In genomic region chr6:114896281-114896680, GRCm38 (mm10) we compare ENCODE assay signal across 26 mouse cellular contexts.
A peak's percentile ranks its signal among the peaks of the same experiment; 100 is the strongest.
DNase-seq lines count a peak whose midpoint lies in the region; ATAC-seq and TF ChIP-seq lines count a peak whose summit lies in the region.
"Had no signal": no experiment of that assay in that cellular context is flagged by ENCODE, and none has a peak within 500 bp of the region (broad histone marks: within the 10 kb centered on the region; RNA-seq: fewer than 3 reads in every experiment).

No protein-coding gene starts in this region.

- no peak for TF ChIP-seq CTCF in gastrocnemius, adult 2 months (IDR thresholded peaks at IDR 0.05)
- TF ChIP-seq CTCF in liver, adult 2 months (IDR thresholded peaks at IDR 0.05; ENCODE audit: low read depth, low read length), result no peak

- no peak for ATAC-seq in heart, embryonic 16.5 days (replicated peaks; ENCODE audit: extremely low read depth, insufficient read depth, low FRiP score)
- ATAC-seq in heart, embryonic 11.5 days (replicated peaks; ENCODE audit: insufficient number of reproducible peaks, low FRiP score, low TSS enrichment), result no peak
- no peak for ATAC-seq in liver, embryonic 12.5 days
- no peak for ATAC-seq in megakaryocyte progenitor cell, adult 5-6 weeks (replicated peaks; ENCODE audit: poor library complexity)
- ATAC-seq: forebrain, embryonic 16.5 days; intestine, embryonic 16.5 days; midbrain, embryonic 15.5 days had no signal

- DNase-seq in gastrocnemius, adult 2 months, result no peak
- DNase-seq in gastrocnemius, postnatal 4 days (ENCODE audit: low spot score in 2 of 2), result no peak
- DNase-seq in liver, adult 2 months (ENCODE audit: extremely low read depth, low read depth, low spot score), result peak; percentile 88
- DNase-seq in Muller cell, postnatal 12 days (ENCODE audit: inconsistent ontology term), result peak; percentile 50
- DNase-seq: adrenal gland, adult 8-10 months; cerebellum, adult 18-20 months; cerebellum, postnatal 10 days; liver, embryonic 13.5 days; retina, postnatal 1 day; right cerebral cortex, postnatal 14 days; thymus, postnatal 4 days had no signal

- no peak overlapping the region for H3K4me2 ChIP-seq in heart, embryonic 16.5 days (ENCODE audit: low read depth, low read length)
- no peak overlapping the region for H3K4me2 ChIP-seq in heart, embryonic 11.5 days
- no peak overlapping the region for H3K4me2 ChIP-seq in liver, embryonic 12.5 days
- H3K4me2 ChIP-seq: limb, embryonic 12.5 days; liver, embryonic 13.5 days; lung, embryonic 15.5 days; midbrain, embryonic 15.5 days; neural tube, embryonic 15.5 days had no signal

- WGBS in heart, embryonic 16.5 days, result 34% methylated on average over 2 of the region's 2 CpGs
- 48% methylated on average over 2 of the region's 2 CpGs for WGBS in heart, embryonic 11.5 days (ENCODE audit: insufficient replicate concordance)
- WGBS in liver, adult 2 months, result 10% methylated on average over 2 of the region's 2 CpGs
- 83% methylated on average over 2 of the region's 2 CpGs for WGBS in liver, embryonic 12.5 days (ENCODE audit: insufficient replicate concordance)

- no peak overlapping the region for H3K4me3 ChIP-seq in gastrocnemius, adult 2 months
- no peak overlapping the region for H3K4me3 ChIP-seq in heart, embryonic 16.5 days (ENCODE audit: low read length)
- no peak overlapping the region for H3K4me3 ChIP-seq in heart, embryonic 11.5 days (ENCODE audit: low read depth, low read length)
- no peak overlapping the region for H3K4me3 ChIP-seq in liver, adult 2 months (ENCODE audit: insufficient read depth, low read depth, low read length)
- H3K4me3 ChIP-seq in liver, embryonic 12.5 days, result no peak overlapping the region
- H3K4me3 ChIP-seq: erythroblast, embryonic 14.5 days; heart, embryonic 10.5 days; layer of hippocampus, adult 2 months; left cerebral cortex, adult 2 months; limb, embryonic 12.5 days; liver, embryonic 13.5 days; lung, embryonic 15.5 days; midbrain, embryonic 10.5 days; midbrain, embryonic 15.5 days; neural tube, embryonic 15.5 days had no signal

- no peaks in the 10 kb centered on the region for H3K9me3 ChIP-seq in heart, embryonic 16.5 days (replicated peaks; ENCODE audit: control insufficient read depth, low read length)
- H3K9me3 ChIP-seq in heart, embryonic 11.5 days (replicated peaks; ENCODE audit: control insufficient read depth, low read length), result no peaks in the 10 kb centered on the region
- H3K9me3 ChIP-seq in liver, embryonic 12.5 days (replicated peaks), result no peaks in the 10 kb centered on the region
- H3K9me3 ChIP-seq: heart, embryonic 10.5 days; limb, embryonic 12.5 days; liver, embryonic 13.5 days; lung, embryonic 15.5 days; midbrain, embryonic 15.5 days; neural tube, embryonic 15.5 days had no signal

- intact Hi-C loops in gastrocnemius, adult 2 months (cut with DNase I), result no loop called here

- peaks cover 71% of the 10 kb centered on the region for H3K4me1 ChIP-seq in heart, embryonic 16.5 days (ENCODE audit: control insufficient read depth, insufficient read depth, low read length)
- H3K4me1 ChIP-seq in heart, embryonic 11.5 days (ENCODE audit: control insufficient read depth, insufficient read depth, low read length), result peaks cover 74% of the 10 kb centered on the region
- peaks cover 50% of the 10 kb centered on the region for H3K4me1 ChIP-seq in liver, adult 2 months (ENCODE audit: control insufficient read depth, insufficient read depth, low read length)
- peaks cover 73% of the 10 kb centered on the region for H3K4me1 ChIP-seq in liver, embryonic 12.5 days

- peaks cover 45% of the 10 kb centered on the region for H3K79me2 ChIP-seq in liver, adult 2 months (ENCODE audit: control insufficient read depth, insufficient read depth, low read length)

- no peaks in the 10 kb centered on the region for H3K27me3 ChIP-seq in heart, embryonic 16.5 days (ENCODE audit: control insufficient read depth, insufficient read depth, low read length)
- no peaks in the 10 kb centered on the region for H3K27me3 ChIP-seq in heart, embryonic 11.5 days (ENCODE audit: control insufficient read depth, insufficient read depth, low read length)
- no peaks in the 10 kb centered on the region for H3K27me3 ChIP-seq in liver, adult 2 months (ENCODE audit: control insufficient read depth, insufficient read depth, low read length)
- H3K27me3 ChIP-seq in liver, embryonic 12.5 days (replicated peaks), result no peaks in the 10 kb centered on the region
- H3K27me3 ChIP-seq: limb, embryonic 12.5 days; liver, embryonic 13.5 days; lung, embryonic 15.5 days; midbrain, embryonic 15.5 days; neural tube, embryonic 15.5 days had no signal

- H3K36me3 ChIP-seq in heart, embryonic 16.5 days (ENCODE audit: control insufficient read depth, insufficient read depth), result peaks cover 8% of the 10 kb centered on the region; the same call in 1 of the 2 replicates
- 0 out of 2 replicates have a peak, but pooled peaks cover 4% of the 10 kb centered on the region for H3K36me3 ChIP-seq in heart, embryonic 11.5 days (ENCODE audit: control insufficient read depth, insufficient read depth, low read length)
- no peaks in the 10 kb centered on the region for H3K36me3 ChIP-seq in liver, adult 2 months (ENCODE audit: control insufficient read depth, insufficient read depth, low read length)
- H3K36me3 ChIP-seq in liver, embryonic 12.5 days, result peaks cover 16% of the 10 kb centered on the region
- H3K36me3 ChIP-seq: midbrain, embryonic 15.5 days; neural tube, embryonic 15.5 days had no signal

- TF ChIP-seq POLR2A in liver, adult 2 months (IDR thresholded peaks at IDR 0.05; ENCODE audit: extremely low read depth, insufficient read depth, low read length), result no peak

- peak overlapping the region; percentile 58; the same call in 1 of the 2 replicates for H3K27ac ChIP-seq in gastrocnemius, adult 2 months
- H3K27ac ChIP-seq in heart, embryonic 16.5 days (ENCODE audit: low read length), result peak overlapping the region; percentile 18; the same call in 1 of the 2 replicates
- H3K27ac ChIP-seq in heart, embryonic 11.5 days (ENCODE audit: low read depth, low read length), result no peak overlapping the region
- H3K27ac ChIP-seq in liver, adult 2 months (replicated peaks; ENCODE audit: insufficient read depth, low read depth, low read length), result peak overlapping the region; percentile 52
- no peak overlapping the region for H3K27ac ChIP-seq in liver, embryonic 12.5 days
- H3K27ac ChIP-seq: heart, embryonic 10.5 days; left cerebral cortex, adult 2 months; limb, embryonic 12.5 days; liver, embryonic 13.5 days; midbrain, embryonic 10.5 days; midbrain, embryonic 15.5 days; neural tube, embryonic 15.5 days had no signal

- H3K9ac ChIP-seq in heart, embryonic 16.5 days (ENCODE audit: low read length), result no peak overlapping the region
- H3K9ac ChIP-seq in heart, embryonic 11.5 days (ENCODE audit: low read depth, low read length), result no peak overlapping the region
- no peak overlapping the region for H3K9ac ChIP-seq in liver, adult 2 months (ENCODE audit: low read depth, low read length)
- H3K9ac ChIP-seq in liver, embryonic 12.5 days, result no peak overlapping the region
- H3K9ac ChIP-seq: limb, embryonic 12.5 days; liver, embryonic 13.5 days; lung, embryonic 15.5 days; midbrain, embryonic 15.5 days; neural tube, embryonic 15.5 days had no signal

Comparison
In these comparisons a context has a peak if more than half of its experiments do, and no peak if none do; other contexts are left out.
1. H3K27ac ChIP-seq: peak in gastrocnemius, adult 2 months (single experiment), heart, embryonic 16.5 days (single experiment) and liver, adult 2 months (single experiment); none in heart, embryonic 11.5 days (single experiment) and liver, embryonic 12.5 days (single experiment).
2. DNase-seq: peak in liver, adult 2 months (single experiment) and Muller cell, postnatal 12 days (single experiment); none in gastrocnemius, adult 2 months (single experiment) and gastrocnemius, postnatal 4 days (0 of 2).